Mouse (Mus musculus) leukemia stem cell, adult 10-12 weeks (primary cell): ENCODE measurements around the gene Plscr4. TPM values are rescaled to one million over a fixed set of nuclear protein-coding genes. Genes with fewer than 3 reads are reported as not detected.

ENCODE experiments used
- polyA plus RNA-seq: library from polyadenylated mRNA; stranded (reverse); fragments of >175 nt; gene quantifications from 2 replicates; pipeline ENCODE4 v1.2.3, GENCODE M21; 2012; ENCODE audit warnings: low replicate concordance

Gene Plscr4
- polyA plus RNA-seq: 1.8 and 2.5 TPM in 2 replicates

GRCm38 (mm10) chr9:92457261-92458058, at the start of gene Plscr4:
Plscr4 (plus strand) TSS chr9:92457373.

Other genes with a start within 250 kb of the Plscr4 start
- gene Plscr1, start 207.6 kb upstream of the Plscr4 start, polyA plus RNA-seq: 72.8 and 81.6 TPM in 2 replicates
- gene Plscr2, start 181.8 kb upstream of the Plscr4 start, polyA plus RNA-seq: 0.09 TPM in 1 of 2 replicates, not detected in the other
- not detected in 2 replicates for gene 1700057G04Rik, start 148.0 kb upstream of the Plscr4 start, polyA plus RNA-seq
- 0.19 and 0.25 TPM in 2 replicates for gene Plod2, start 84.8 kb downstream of the Plscr4 start, polyA plus RNA-seq